Mouse (Mus musculus) lung, embryonic 14.5 days (tissue): ENCODE data around the gene Tmem45b. TPM values are rescaled to one million over a fixed set of nuclear protein-coding genes. Genes with fewer than 3 reads are reported as not detected.

Experiments
- ATAC-seq: fragments of 200-750 bp; cut with Nextera tagmentation; 2 replicates; pipeline ENCODE4 v1.8.0; 2017; ENCODE audit warnings: mild to moderate bottlenecking, moderate TSS enrichment, moderate library complexity; ENCODE audit not compliant: insufficient read depth
- DNase-seq: peaks from one replicate; pipeline ENCODE4 v3.0.0-alpha.2; 2015
- H3K27ac ChIP-seq: fragments of 300-500 bp; sonication (generic); 2 replicates; pipeline ENCODE4 v1.5.1; 2014; ENCODE audit warnings: low read depth, mild to moderate bottlenecking, moderate library complexity
- H3K27me3 ChIP-seq: fragments of 300-500 bp; sonication (generic); 2 replicates; pipeline ENCODE4 v1.6.1; 2014; ENCODE audit warnings: low read length, control low read depth; ENCODE audit not compliant: insufficient read depth
- H3K36me3 ChIP-seq: fragments of 300-500 bp; sonication (generic); 2 replicates; pipeline ENCODE4 v1.6.1; 2014; ENCODE audit warnings: control low read depth; ENCODE audit not compliant: insufficient read depth
- H3K4me1 ChIP-seq: fragments of 300-500 bp; sonication (generic); 2 replicates; pipeline ENCODE4 v1.6.1; 2014; ENCODE audit warnings: antibody characterized with exemption, control low read depth; ENCODE audit not compliant: insufficient read depth
- H3K4me2 ChIP-seq: fragments of 300-500 bp; sonication (generic); 2 replicates; pipeline ENCODE4 v1.6.1; 2014; ENCODE audit warnings: mild to moderate bottlenecking
- H3K4me3 ChIP-seq: fragments of 300-500 bp; sonication (generic); 2 replicates; pipeline ENCODE4 v1.5.1; 2014; ENCODE audit warnings: low read depth, low read length
- H3K9ac ChIP-seq: fragments of 300-500 bp; sonication (generic); 2 replicates; pipeline ENCODE4 v1.6.1; 2014
- H3K9me3 ChIP-seq: fragments of 300-500 bp; sonication (generic); 2 replicates; pipeline ENCODE4 v1.6.1; 2016; ENCODE audit warnings: low read depth, low read length, control low read depth
- CTCF ChIP-seq: IDR thresholded peaks from 2 replicates; pipeline ENCODE4 v1.5.1; 2016; ENCODE audit warnings: antibody characterized with exemption, low read depth
- WGBS: fragments of 180-500 bp; shearing (Covaris S2); extraction: QIAGEN DNeasy Blood & Tissue Kit; methylation state at CpG from one replicate; pipeline ENCODE4 v1.1.7; 2014; 5-methylcytosine and 5-hydroxymethylcytosine counted together
- polyA plus RNA-seq: library from polyadenylated mRNA; unstranded; fragments of >200 nt; fragmentation: Nextera tagmentation; extraction: Ambion mirVana; gene quantifications from 2 replicates; pipeline ENCODE4 v1.2.1, GENCODE M21; 2014

Tmem45b gene
- polyA plus RNA-seq, 1 experiment from 2014 or later, result 0.25 TPM

- H3K36me3 ChIP-seq, result 0 out of 2 replicates have a peak, but pooled peaks cover 9% of the 10 kb centered on the region
- H3K4me3 ChIP-seq, result no peak overlapping the region
- no peak for ATAC-seq
- no peaks in the 10 kb centered on the region for H3K9me3 ChIP-seq
- no peak for DNase-seq
- TF ChIP-seq CTCF, result no peak
- no peak overlapping the region for H3K27ac ChIP-seq
- 73% methylated on average over 17 of the region's 17 CpGs for WGBS
- no peak overlapping the region for H3K9ac ChIP-seq
- H3K27me3 ChIP-seq, result no peaks in the 10 kb centered on the region
- peaks cover 7% of the 10 kb centered on the region for H3K4me1 ChIP-seq
- H3K4me2 ChIP-seq, result peak overlapping the region; percentile 80; the same call in 1 of the 2 replicates
These were observed 79.3 kb downstream of the Tmem45b start for GRCm38 (mm10) chr9:31384786-31385499.

- H3K9ac ChIP-seq, result no peak overlapping the region
- no peak overlapping the region for H3K4me3 ChIP-seq
- H3K27me3 ChIP-seq, result no peaks in the 10 kb centered on the region
- no peak for DNase-seq
- no peak for ATAC-seq
- no peaks in the 10 kb centered on the region for H3K9me3 ChIP-seq
- no peak overlapping the region for H3K4me2 ChIP-seq
- no peak for TF ChIP-seq CTCF
- H3K36me3 ChIP-seq, result peaks cover 2% of the 10 kb centered on the region; the same call in 1 of the 2 replicates
- H3K27ac ChIP-seq, result no peak overlapping the region
- no peaks in the 10 kb centered on the region for H3K4me1 ChIP-seq
These were observed 87.6 kb downstream of the Tmem45b start for GRCm38 (mm10) chr9:31376661-31377060.

Other genes with a start within 250 kb of the Tmem45b start
- 5.7 and 6.7 TPM in 2 replicates for gene Prdm10, start 183.9 kb downstream of the Tmem45b start, polyA plus RNA-seq
- gene Nfrkb, start 78.3 kb downstream of the Tmem45b start, polyA plus RNA-seq, result 21.2 and 27.0 TPM in 2 replicates